Comparison of ENCODE assay signal across 17 mouse cellular contexts in genomic region chr10:24710361-24710760, GRCm38 (mm10). TPM values are rescaled to one million over a fixed set of nuclear protein-coding genes. Genes with fewer than 3 reads are reported as not detected.
A peak's percentile ranks its signal among the peaks of the same experiment; 100 is the strongest.
DNase-seq lines count a peak whose midpoint lies in the region; ATAC-seq lines count a peak whose summit lies in the region.
"Had no signal": no experiment of that assay in that cellular context is flagged by ENCODE, and none has a peak within 500 bp of the region (broad histone marks: within the 10 kb centered on the region; RNA-seq: fewer than 3 reads in every experiment).

No protein-coding gene starts in this region.

- no peak for ATAC-seq in heart, embryonic 12.5 days (ENCODE audit: insufficient number of reproducible peaks, low FRiP score)
- ATAC-seq in midbrain, embryonic 11.5 days (ENCODE audit: low FRiP score): no peak
- ATAC-seq in midbrain, embryonic 15.5 days (replicated peaks): no peak
- no peak for ATAC-seq in intestine, embryonic 16.5 days
- ATAC-seq: forebrain, embryonic 13.5 days had no signal

- H3K4me3 ChIP-seq in heart, embryonic 12.5 days: no peak overlapping the region
- H3K4me3 ChIP-seq in midbrain, embryonic 11.5 days (ENCODE audit: low read depth, low read length): no peak overlapping the region
- H3K4me3 ChIP-seq in midbrain, embryonic 15.5 days: no peak overlapping the region
- H3K4me3 ChIP-seq in intestine, embryonic 16.5 days (ENCODE audit: low read length): no peak overlapping the region

- no peaks in the 10 kb centered on the region for H3K9me3 ChIP-seq in heart, embryonic 12.5 days (replicated peaks)
- no peaks in the 10 kb centered on the region for H3K9me3 ChIP-seq in midbrain, embryonic 11.5 days (ENCODE audit: control insufficient read depth, low read length)
- no peaks in the 10 kb centered on the region for H3K9me3 ChIP-seq in midbrain, embryonic 15.5 days
- no peaks in the 10 kb centered on the region for H3K9me3 ChIP-seq in intestine, embryonic 16.5 days (ENCODE audit: control insufficient read depth, low read length)
- H3K9me3 ChIP-seq: forebrain, embryonic 13.5 days; hindbrain, embryonic 13.5 days; megakaryocyte, embryonic 14.5 days had no signal

- no peaks in the 10 kb centered on the region for H3K27me3 ChIP-seq in heart, embryonic 12.5 days (replicated peaks)
- H3K27me3 ChIP-seq in midbrain, embryonic 11.5 days (ENCODE audit: control insufficient read depth, insufficient read depth, low read length): peaks cover 13% of the 10 kb centered on the region
- peaks cover 4% of the 10 kb centered on the region; the same call in 1 of the 2 replicates for H3K27me3 ChIP-seq in midbrain, embryonic 15.5 days (replicated peaks)
- H3K27me3 ChIP-seq in intestine, embryonic 16.5 days (replicated peaks; ENCODE audit: control insufficient read depth, insufficient read depth, low read length): no peaks in the 10 kb centered on the region

- no peaks in the 10 kb centered on the region for H3K36me3 ChIP-seq in heart, embryonic 12.5 days
- H3K36me3 ChIP-seq in midbrain, embryonic 11.5 days (ENCODE audit: control insufficient read depth, insufficient read depth, low read length): no peaks in the 10 kb centered on the region
- no peaks in the 10 kb centered on the region for H3K36me3 ChIP-seq in midbrain, embryonic 15.5 days (replicated peaks)
- no peaks in the 10 kb centered on the region for H3K36me3 ChIP-seq in intestine, embryonic 16.5 days (ENCODE audit: control insufficient read depth, insufficient read depth, low read length)
- H3K36me3 ChIP-seq: hindbrain, embryonic 13.5 days had no signal

- no peaks in the 10 kb centered on the region for H3K4me1 ChIP-seq in heart, embryonic 12.5 days (replicated peaks)
- H3K4me1 ChIP-seq in midbrain, embryonic 11.5 days (ENCODE audit: control insufficient read depth, insufficient read depth, low read length): 0 out of 2 replicates have a peak, but pooled peaks cover 3% of the 10 kb centered on the region
- H3K4me1 ChIP-seq in midbrain, embryonic 15.5 days: peaks cover 7% of the 10 kb centered on the region
- H3K4me1 ChIP-seq in intestine, embryonic 16.5 days (ENCODE audit: control insufficient read depth, insufficient read depth, low read length): peaks cover 7% of the 10 kb centered on the region; the same call in 1 of the 2 replicates

- 0 out of 2 replicates have a peak overlapping the region, but pooled peaks have one; percentile 90 for H3K4me2 ChIP-seq in heart, embryonic 12.5 days
- no peak overlapping the region for H3K4me2 ChIP-seq in midbrain, embryonic 11.5 days
- H3K4me2 ChIP-seq in midbrain, embryonic 15.5 days: no peak overlapping the region
- peak overlapping the region; percentile 91; the same call in 1 of the 2 replicates for H3K4me2 ChIP-seq in intestine, embryonic 16.5 days (ENCODE audit: low read depth, low read length)

- WGBS in heart, embryonic 12.5 days: 92% methylated on average over 6 of the region's 6 CpGs
- 91% methylated on average over 6 of the region's 6 CpGs for WGBS in midbrain, embryonic 11.5 days
- WGBS in midbrain, embryonic 15.5 days: 94% methylated on average over 6 of the region's 6 CpGs
- 87% methylated on average over 6 of the region's 6 CpGs for WGBS in intestine, embryonic 16.5 days

- DNase-seq in heart, adult 18-20 months: no peak
- peak; percentile 79 for DNase-seq in midbrain, embryonic 11.5 days (ENCODE audit: low spot score, missing footprints)
- DNase-seq in urinary bladder, adult 2 months (ENCODE audit: low spot score): no peak
- no peak for DNase-seq in urinary bladder, postnatal 10 days (ENCODE audit: low spot score)
- DNase-seq: cerebellum, adult 8-10 months; kidney, postnatal 10 days; layer of hippocampus, postnatal 36 days; lung, adult 18-20 months; lung, postnatal 14 days; right cerebral cortex, postnatal 4 days had no signal

- H3K27ac ChIP-seq in heart, embryonic 12.5 days (ENCODE audit: poor library complexity, severe bottlenecking): no peak overlapping the region
- no peak overlapping the region for H3K27ac ChIP-seq in midbrain, embryonic 11.5 days (ENCODE audit: low read depth, low read length)
- no peak overlapping the region for H3K27ac ChIP-seq in midbrain, embryonic 15.5 days
- no peak overlapping the region for H3K27ac ChIP-seq in intestine, embryonic 16.5 days (ENCODE audit: low read length)
- H3K27ac ChIP-seq: forebrain, embryonic 13.5 days; hindbrain, embryonic 13.5 days had no signal

- H3K9ac ChIP-seq in heart, embryonic 12.5 days: no peak overlapping the region
- H3K9ac ChIP-seq in midbrain, embryonic 11.5 days (ENCODE audit: low read length): no peak overlapping the region
- H3K9ac ChIP-seq in midbrain, embryonic 15.5 days: no peak overlapping the region
- H3K9ac ChIP-seq in intestine, embryonic 16.5 days (ENCODE audit: low read depth, low read length): no peak overlapping the region
- H3K9ac ChIP-seq: forebrain, embryonic 13.5 days; hindbrain, embryonic 13.5 days had no signal

RNA-seq across cellular contexts. Expression of gene Enpp1, which starts 1.6 kb away (rescaled TPM):
- polyA plus RNA-seq in heart, embryonic 12.5 days (2016; fragmentation: Nextera tagmentation; extraction: Ambion mirVana): 7.3 and 8.0 TPM in 2 replicates
- 1 to 10 TPM; 4.7 to 5.1 TPM for total RNA-seq in heart, adult 18-20 months (2021)
- 1.2 and 1.4 TPM in 2 replicates for polyA plus RNA-seq in midbrain, embryonic 11.5 days (2014; fragmentation: Nextera tagmentation; extraction: Ambion mirVana)
- polyA plus RNA-seq in midbrain, embryonic 15.5 days (2015; fragmentation: Nextera tagmentation; extraction: Ambion mirVana): 2.6 and 3.4 TPM in 2 replicates
- polyA plus RNA-seq in intestine, embryonic 16.5 days (2015; fragmentation: Nextera tagmentation; extraction: Ambion mirVana): 10.1 and 11.9 TPM in 2 replicates
- polyA plus RNA-seq in urinary bladder, adult 2 months (2012; rRNA removed): 10.2 and 14.5 TPM in 2 replicates
- polyA plus RNA-seq: erythroblast, embryonic 14.5 days had no signal

Comparison
In these comparisons a context has a peak if more than half of its experiments do, and no peak if none do; other contexts are left out.
1. H3K4me2 ChIP-seq: peak in heart, embryonic 12.5 days (single experiment) and intestine, embryonic 16.5 days (single experiment); none in midbrain, embryonic 11.5 days (single experiment) and midbrain, embryonic 15.5 days (single experiment).